Mouse (Mus musculus): ENCODE measurements around the gene Rps19.
A peak's percentile ranks its signal among the peaks of the same experiment; 100 is the strongest.

DNA sequence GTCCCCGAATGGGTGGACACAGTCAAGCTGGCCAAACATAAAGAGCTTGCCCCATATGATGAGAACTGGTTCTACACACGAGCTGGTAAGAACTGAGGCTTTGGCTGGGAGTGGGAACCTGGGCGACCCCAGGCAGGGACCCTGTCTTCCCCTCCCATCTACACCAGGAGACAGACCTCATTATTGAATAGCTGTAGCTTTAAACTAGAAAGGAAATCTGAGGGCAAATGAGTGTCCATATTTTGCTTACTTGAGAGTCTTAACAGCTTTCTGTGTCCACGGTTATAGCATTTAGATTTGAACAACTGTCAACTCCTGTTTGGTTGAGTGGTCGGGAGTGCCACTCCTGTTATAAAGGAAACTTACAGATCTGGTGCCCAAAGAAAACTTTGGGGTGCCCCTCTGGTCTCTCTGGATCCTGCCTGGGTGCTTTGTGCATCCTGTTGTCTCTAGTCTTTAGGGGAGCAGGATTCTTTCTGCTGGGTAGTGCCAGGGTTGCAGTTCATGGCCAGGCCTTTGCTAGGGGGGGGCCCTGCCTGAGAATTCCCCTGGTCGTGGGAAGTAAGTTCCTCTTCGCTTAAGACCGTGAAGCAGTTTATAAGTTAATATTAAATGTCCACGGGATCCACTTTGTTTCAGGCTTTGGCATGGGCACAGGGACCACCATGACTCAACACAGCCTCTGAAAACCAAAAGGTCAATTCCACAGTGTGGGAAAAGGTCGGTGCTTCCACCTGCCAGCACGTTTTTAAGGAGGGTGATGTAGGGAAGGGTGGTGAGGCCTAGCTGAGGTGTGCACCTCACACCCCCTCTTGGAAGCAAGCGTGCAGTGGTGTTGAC, 1.5 kb downstream of the Rps19 start:
- TF ChIP-seq POLR2A (IDR thresholded peaks at IDR 0.05; ENCODE audit: insufficient read length, low read depth) (peak; percentile 29), MAX (IDR thresholded peaks at IDR 0.05; ENCODE audit: low read depth) (no peak), USF1 (IDR thresholded peaks at IDR 0.05; ENCODE audit: low read depth) (no peak), SRF (IDR thresholded peaks at IDR 0.05; ENCODE audit: control insufficient read depth, insufficient read length, low read depth) (no peak), MYOD1 (IDR thresholded peaks at IDR 0.05; ENCODE audit: control insufficient read depth in 1 of 3, insufficient read length in 2 of 3, low read depth in 2 of 3) (no peak)
